Mouse (Mus musculus) layer of hippocampus, postnatal 25 days (tissue): Measurements from ENCODE around the gene Nanos3. TPM values are rescaled to one million over a fixed set of nuclear protein-coding genes. Genes with fewer than 3 reads are reported as not detected.

Experiments
- DNase-seq, 2 experiments: peaks; one replicate each; pipeline ENCODE4 v3.0.0; 2022; ENCODE audit warnings: mixed read lengths in 2 of 2, low spot score in 1 of 2; ENCODE audit errors: extremely low spot score in 1 of 2
- microRNA-seq, 2 experiments: library from miRNA; unstranded; fragments of <30 nt; microRNA quantifications; one replicate each; pipeline ENCODE4 v1.2.0; 2021
- total RNA-seq, 2 experiments: library from RNA; stranded (reverse); gene quantifications; 2 replicates each; pipeline ENCODE4 v1.2.3; 2021

Gene Nanos3
- total RNA-seq, 2 experiments from 2014 or later = 2.6 to 3.0 TPM

- no peak for DNase-seq
These were observed 54.2 kb downstream of the Nanos3 start for GRCm38 (mm10) chr8:84130806-84131205.

- no peak for DNase-seq
These were observed 56.7 kb downstream of the Nanos3 start for GRCm38 (mm10) chr8:84128277-84128676.

- no peak for DNase-seq
These were observed 57.7 kb downstream of the Nanos3 start for GRCm38 (mm10) chr8:84127202-84127901.

- no peak for DNase-seq
These were observed 58.3 kb downstream of the Nanos3 start for GRCm38 (mm10) chr8:84126742-84127141.

GRCm38 (mm10) chr8:84125656-84126055 is 59.4 kb downstream of the Nanos3 start, which contains the start of gene Podnl1:
TSS of gene Podnl1 (plus strand) at chr8:84125989.
- DNase-seq = no peak

Small RNAs within 50 kb of the gene (microRNA-seq; reads per million reads assigned to microRNA genes)
- gene Gm25110 (0 reads per million in 2 experiments), gene Mir181c (2,035 to 2,272 reads per million in 2 experiments), gene Mir181d (2,063 to 2,198 reads per million in 2 experiments), gene Mir23a (3,760 to 7,072 reads per million in 2 experiments), gene Mir24-2 (0 reads per million in 2 experiments), gene Mir27a (98.0 to 117 reads per million in 2 experiments), gene Mir3074-2 (0 reads per million in 2 experiments)

Other genes with a start within 250 kb of the Nanos3 start
- gene Gm10644, start 230.0 kb downstream of the Nanos3 start, total RNA-seq = under 1 TPM; 0.49 to 0.54 TPM
- gene Asf1b, start 229.7 kb downstream of the Nanos3 start, total RNA-seq = 1 to 10 TPM in 1 of 2 experiments, under 1 TPM in 1; 0.39 to 1.2 TPM
- 100 to 1,000 TPM; 257 to 273 TPM for gene Prkaca, start 212.2 kb downstream of the Nanos3 start, total RNA-seq
- gene Samd1, start 187.5 kb downstream of the Nanos3 start, total RNA-seq = 10 to 100 TPM; 44.2 to 45.4 TPM
- under 1 TPM; 0.20 to 0.33 TPM for gene 1700067K01Rik, start 183.7 kb downstream of the Nanos3 start, total RNA-seq
- gene 2210011C24Rik, start 173.0 kb downstream of the Nanos3 start, total RNA-seq = 1 to 10 TPM; 1.9 to 2.3 TPM
- 1 to 10 TPM; 2.7 to 2.9 TPM for gene Palm3, start 163.7 kb downstream of the Nanos3 start, total RNA-seq
- gene Il27ra, start 142.6 kb downstream of the Nanos3 start, total RNA-seq = 1 to 10 TPM; 2.0 to 2.4 TPM
- gene Rln3, start 140.2 kb downstream of the Nanos3 start, total RNA-seq = not detected
- gene Gm10643, start 120.1 kb downstream of the Nanos3 start, total RNA-seq = 1 to 10 TPM; 4.4 to 4.5 TPM
- gene Rfx1, start 118.4 kb downstream of the Nanos3 start, total RNA-seq = 10 to 100 TPM; 19.8 to 24.1 TPM
- 10 to 100 TPM; 18.5 to 19.1 TPM for gene Dcaf15, start 80.4 kb downstream of the Nanos3 start, total RNA-seq
- gene Podnl1, start 59.2 kb downstream of the Nanos3 start, total RNA-seq = not detected
- 10 to 100 TPM; 52.6 to 54.0 TPM for gene Cc2d1a, start 37.3 kb downstream of the Nanos3 start, total RNA-seq
- gene 4930432K21Rik, start 37.2 kb downstream of the Nanos3 start, total RNA-seq = 1 to 10 TPM; 1.4 to 2.1 TPM
- 10 to 100 TPM; 16.5 to 20.4 TPM for gene Zswim4, start 51.8 kb upstream of the Nanos3 start, total RNA-seq
- gene D8Ertd738e, start 64.5 kb upstream of the Nanos3 start, total RNA-seq = 100 to 1,000 TPM; 140 to 152 TPM
- gene Mri1, start 72.1 kb upstream of the Nanos3 start, total RNA-seq = 10 to 100 TPM; 18.4 to 20.6 TPM
- gene Ccdc130, start 85.2 kb upstream of the Nanos3 start, total RNA-seq = 10 to 100 TPM; 24.2 to 25.5 TPM
- 100 to 1,000 TPM; 175 to 232 TPM for gene Cacna1a, start 203.2 kb upstream of the Nanos3 start, total RNA-seq